Comparison of ENCODE assay signal across 7 mouse cellular contexts in genomic region chr9:107629411-107629730, GRCm38 (mm10). TPM values are rescaled to one million over a fixed set of nuclear protein-coding genes. Genes with fewer than 3 reads are reported as not detected.
A peak's percentile ranks its signal among the peaks of the same experiment; 100 is the strongest.
DNase-seq lines count a peak whose midpoint lies in the region; ATAC-seq and TF ChIP-seq lines count a peak whose summit lies in the region.

No protein-coding gene starts in this region.

- no peak for ATAC-seq in forebrain, embryonic 15.5 days (replicated peaks)
- ATAC-seq in liver, embryonic 14.5 days (ENCODE audit: insufficient read depth), result no peak

- peak; percentile 75 to 78 for DNase-seq in spleen, postnatal 36 days (ENCODE audit: low spot score in 2 of 2)
- no peak for DNase-seq in spleen, adult 18-20 months
- DNase-seq in liver, embryonic 14.5 days (ENCODE audit: low read depth in 3 of 3, low spot score in 3 of 3), result no peak
- DNase-seq in thymus, postnatal 4 days, result peak; percentile 52
- DNase-seq in cerebellum, adult 8-10 months, result no peak
- no peak for DNase-seq in right cerebral cortex, postnatal 14 days

- peak overlapping the region; percentile 36 for H3K4me2 ChIP-seq in forebrain, embryonic 15.5 days (replicated peaks)
- peak overlapping the region; percentile 13; the same call in 1 of the 2 replicates for H3K4me2 ChIP-seq in liver, embryonic 14.5 days (ENCODE audit: low read depth)

- TF ChIP-seq CTCF in liver, embryonic 14.5 days (IDR thresholded peaks at IDR 0.05; ENCODE audit: low read depth), result no peak

- no peaks in the 10 kb centered on the region for H3K27me3 ChIP-seq in forebrain, embryonic 15.5 days
- no peaks in the 10 kb centered on the region for H3K27me3 ChIP-seq in liver, embryonic 14.5 days (ENCODE audit: control insufficient read depth, insufficient read depth, low read length)

- 0 out of 2 replicates have a peak, but pooled peaks cover 4% of the 10 kb centered on the region for H3K36me3 ChIP-seq in forebrain, embryonic 15.5 days
- H3K36me3 ChIP-seq in liver, embryonic 14.5 days (replicated peaks; ENCODE audit: control insufficient read depth, insufficient read depth, low read depth), result 0 out of 2 replicates have a peak, but pooled peaks cover 6% of the 10 kb centered on the region

- no peaks in the 10 kb centered on the region for H3K9me3 ChIP-seq in forebrain, embryonic 15.5 days
- H3K9me3 ChIP-seq in liver, embryonic 14.5 days (ENCODE audit: control insufficient read depth, low read length), result no peaks in the 10 kb centered on the region

- peak overlapping the region; percentile 89 for H3K27ac ChIP-seq in forebrain, embryonic 15.5 days (replicated peaks)
- no peak overlapping the region for H3K27ac ChIP-seq in liver, embryonic 14.5 days

- TF ChIP-seq EP300 in liver, embryonic 14.5 days (IDR thresholded peaks at IDR 0.05; ENCODE audit: low read depth), result no peak

- H3K4me1 ChIP-seq in forebrain, embryonic 15.5 days, result peaks cover 91% of the 10 kb centered on the region
- peaks cover 41 to 44% of the 10 kb centered on the region in 2 experiments for H3K4me1 ChIP-seq in liver, embryonic 14.5 days (replicated peaks; ENCODE audit: control insufficient read depth in 2 of 2, insufficient read depth in 2 of 2, low read length in 1 of 2)

- H3K9ac ChIP-seq in forebrain, embryonic 15.5 days (replicated peaks), result peak overlapping the region; percentile 33
- no peak overlapping the region for H3K9ac ChIP-seq in liver, embryonic 14.5 days (replicated peaks)

- WGBS in forebrain, embryonic 15.5 days, result 21% methylated on average over 4 of the region's 4 CpGs
- WGBS in liver, embryonic 14.5 days (ENCODE audit: insufficient replicate concordance), result 11% methylated on average over 4 of the region's 4 CpGs

- H3K4me3 ChIP-seq in forebrain, embryonic 15.5 days, result no peak overlapping the region
- H3K4me3 ChIP-seq in liver, embryonic 14.5 days (ENCODE audit: insufficient read depth in 1 of 2, low read depth in 2 of 2, low read length in 2 of 2), result no peak overlapping the region; a peak in 1 of 4 replicates

RNA-seq across cellular contexts. Expression of gene Gnai2, which starts 5.8 kb away (rescaled TPM):
- 335 and 338 TPM in 2 replicates for polyA plus RNA-seq in forebrain, embryonic 15.5 days (2015; fragmentation: Nextera tagmentation; extraction: Ambion mirVana)
- polyA plus RNA-seq in liver, embryonic 14.5 days (2012; rRNA removed), result 94.3 and 124 TPM in 2 replicates
- polyA plus RNA-seq in liver, embryonic 14.5 days (2014; fragmentation: Nextera tagmentation; extraction: Ambion mirVana), result 137 and 138 TPM in 2 replicates

RNA-seq across cellular contexts. Expression of gene Sema3b, which starts 20.3 kb away (rescaled TPM):
- polyA plus RNA-seq in forebrain, embryonic 15.5 days (2015; fragmentation: Nextera tagmentation; extraction: Ambion mirVana), result 1.7 and 2.8 TPM in 2 replicates
- 0.22 and 0.31 TPM in 2 replicates for polyA plus RNA-seq in liver, embryonic 14.5 days (2012; rRNA removed)
- polyA plus RNA-seq in liver, embryonic 14.5 days (2014; fragmentation: Nextera tagmentation; extraction: Ambion mirVana), result 0.25 and 0.33 TPM in 2 replicates

RNA-seq across cellular contexts. Expression of gene Slc38a3, which starts 40.0 kb away (rescaled TPM):
- 24.2 and 24.4 TPM in 2 replicates for polyA plus RNA-seq in forebrain, embryonic 15.5 days (2015; fragmentation: Nextera tagmentation; extraction: Ambion mirVana)
- polyA plus RNA-seq in liver, embryonic 14.5 days (2012; rRNA removed), result 23.5 and 25.0 TPM in 2 replicates
- 15.7 and 19.7 TPM in 2 replicates for polyA plus RNA-seq in liver, embryonic 14.5 days (2014; fragmentation: Nextera tagmentation; extraction: Ambion mirVana)

RNA-seq across cellular contexts. Expression of gene Ifrd2, which starts 41.9 kb away (rescaled TPM):
- 15.4 and 16.9 TPM in 2 replicates for polyA plus RNA-seq in forebrain, embryonic 15.5 days (2015; fragmentation: Nextera tagmentation; extraction: Ambion mirVana)
- polyA plus RNA-seq in liver, embryonic 14.5 days (2012; rRNA removed), result 113 and 135 TPM in 2 replicates
- polyA plus RNA-seq in liver, embryonic 14.5 days (2014; fragmentation: Nextera tagmentation; extraction: Ambion mirVana), result 149 and 173 TPM in 2 replicates

RNA-seq across cellular contexts. Expression of gene Hyal3, which starts 48.8 kb away (rescaled TPM):
- polyA plus RNA-seq in forebrain, embryonic 15.5 days (2015; fragmentation: Nextera tagmentation; extraction: Ambion mirVana), result 1.3 and 2.1 TPM in 2 replicates
- polyA plus RNA-seq in liver, embryonic 14.5 days (2012; rRNA removed), result 0.45 and 0.80 TPM in 2 replicates
- polyA plus RNA-seq in liver, embryonic 14.5 days (2014; fragmentation: Nextera tagmentation; extraction: Ambion mirVana), result 0.69 and 0.87 TPM in 2 replicates

Comparison
In these comparisons a context has a peak if more than half of its experiments do, and no peak if none do; other contexts are left out.
1. DNase-seq: peak in spleen, postnatal 36 days (2 of 2) and thymus, postnatal 4 days (single experiment); none in spleen, adult 18-20 months (0 of 2), liver, embryonic 14.5 days (0 of 3), cerebellum, adult 8-10 months (single experiment) and right cerebral cortex, postnatal 14 days (single experiment).